Mouse (Mus musculus): ENCODE data around the gene Peak1.

- no peak for TF ChIP-seq ZKSCAN1 (IDR thresholded peaks at IDR 0.05; ENCODE audit: low read depth, low read length)
- TF ChIP-seq USF1 (IDR thresholded peaks at IDR 0.05; ENCODE audit: low read depth, low read length): no peak
- TF ChIP-seq TCF12 (IDR thresholded peaks at IDR 0.05; ENCODE audit: low read depth, low read length): no peak
- no peak for TF ChIP-seq ZNF384 (IDR thresholded peaks at IDR 0.05; ENCODE audit: low read depth, low read length)
Observed at GRCm38 (mm10) chr9:56414322-56414721, 3.5 kb downstream of the Peak1 start.

Data from MEL (cell line).